Mouse (Mus musculus): ENCODE results near the gene Pnkp. TPM values are rescaled to one million over a fixed set of nuclear protein-coding genes. Genes with fewer than 3 reads are reported as not detected.

The Pnkp gene
- 19.7 TPM for polyA plus RNA-seq (2014; fragmentation: Illumina TruSeq; extraction: RNeasy Lipid Tissue Mini Kit (QIAGEN cat#74804); ENCODE audit: low read depth, low replicate concordance)

GRCm38 (mm10) chr7:44857042-44857552 lies at the start of gene Pnkp:
Gene Pnkp (plus strand): TSS chr7:44857139.

GRCm38 (mm10) chr7:44815721-44816469 lies 41.0 kb upstream of the Pnkp start, which contains the start of the genes Nup62 and Il4i1:
Gene Nup62 (plus strand): TSS chr7:44816088.
Gene Il4i1 (plus strand): TSS chr7:44816387.

GRCm38 (mm10) chr7:44816470-44817021 lies 40.4 kb upstream of the Pnkp start, which contains the start of gene Atf5:
Gene Atf5 (minus strand): TSS chr7:44816658.

GRCm38 (mm10) chr7:44848561-44849415 lies 8.2 kb upstream of the Pnkp start, which contains the start of the genes Akt1s1 and Tbc1d17:
Gene Akt1s1 (plus strand): TSS chr7:44848991.
Gene Tbc1d17 (minus strand): TSS chr7:44849079.

GRCm38 (mm10) chr7:44869697-44870528 lies 13.0 kb downstream of the Pnkp start, which contains the start of gene Ptov1:
Gene Ptov1 (minus strand): TSS chr7:44869788.

GRCm38 (mm10) chr7:44892276-44892921 lies 35.5 kb downstream of the Pnkp start, which contains the start of gene Med25:
Gene Med25 (minus strand): TSS chr7:44892712.

GRCm38 (mm10) chr7:44895593-44896434 lies 38.9 kb downstream of the Pnkp start, which contains the start of gene Fuz:
Gene Fuz (plus strand): TSS chr7:44896079.

Other genes starting within 250 kb of the Pnkp start
- 60.7 TPM for gene Myh14, start 186.3 kb upstream of the Pnkp start, polyA plus RNA-seq (2014; fragmentation: Illumina TruSeq; extraction: RNeasy Lipid Tissue Mini Kit (QIAGEN cat#74804); ENCODE audit: low read depth, low replicate concordance)
- not detected for gene Izumo2, start 148.4 kb upstream of the Pnkp start, polyA plus RNA-seq (2014; fragmentation: Illumina TruSeq; extraction: RNeasy Lipid Tissue Mini Kit (QIAGEN cat#74804); ENCODE audit: low read depth, low replicate concordance)
- gene Vrk3, start 108.7 kb upstream of the Pnkp start, polyA plus RNA-seq (2014; fragmentation: Illumina TruSeq; extraction: RNeasy Lipid Tissue Mini Kit (QIAGEN cat#74804); ENCODE audit: low read depth, low replicate concordance): 27.0 TPM
- gene Zfp473, start 106.1 kb upstream of the Pnkp start, polyA plus RNA-seq (2014; fragmentation: Illumina TruSeq; extraction: RNeasy Lipid Tissue Mini Kit (QIAGEN cat#74804); ENCODE audit: low read depth, low replicate concordance): not detected
- gene Nup62, start 41.1 kb upstream of the Pnkp start, polyA plus RNA-seq (2014; fragmentation: Illumina TruSeq; extraction: RNeasy Lipid Tissue Mini Kit (QIAGEN cat#74804); ENCODE audit: low read depth, low replicate concordance): 26.2 TPM
- 0.26 TPM for gene Il4i1, start 40.8 kb upstream of the Pnkp start, polyA plus RNA-seq (2014; fragmentation: Illumina TruSeq; extraction: RNeasy Lipid Tissue Mini Kit (QIAGEN cat#74804); ENCODE audit: low read depth, low replicate concordance)
- gene Atf5, start 40.5 kb upstream of the Pnkp start, polyA plus RNA-seq (2014; fragmentation: Illumina TruSeq; extraction: RNeasy Lipid Tissue Mini Kit (QIAGEN cat#74804); ENCODE audit: low read depth, low replicate concordance): 50.1 TPM
- gene Akt1s1, start 8.1 kb upstream of the Pnkp start, polyA plus RNA-seq (2014; fragmentation: Illumina TruSeq; extraction: RNeasy Lipid Tissue Mini Kit (QIAGEN cat#74804); ENCODE audit: low read depth, low replicate concordance): 55.0 TPM
- gene Tbc1d17, start 8.1 kb upstream of the Pnkp start, polyA plus RNA-seq (2014; fragmentation: Illumina TruSeq; extraction: RNeasy Lipid Tissue Mini Kit (QIAGEN cat#74804); ENCODE audit: low read depth, low replicate concordance): 44.5 TPM
- gene Ptov1, start 12.6 kb downstream of the Pnkp start, polyA plus RNA-seq (2014; fragmentation: Illumina TruSeq; extraction: RNeasy Lipid Tissue Mini Kit (QIAGEN cat#74804); ENCODE audit: low read depth, low replicate concordance): 169 TPM
- 74.0 TPM for gene Med25, start 35.6 kb downstream of the Pnkp start, polyA plus RNA-seq (2014; fragmentation: Illumina TruSeq; extraction: RNeasy Lipid Tissue Mini Kit (QIAGEN cat#74804); ENCODE audit: low read depth, low replicate concordance)
- gene Fuz, start 38.9 kb downstream of the Pnkp start, polyA plus RNA-seq (2014; fragmentation: Illumina TruSeq; extraction: RNeasy Lipid Tissue Mini Kit (QIAGEN cat#74804); ENCODE audit: low read depth, low replicate concordance): 21.4 TPM
- 41.3 TPM for gene Ap2a1, start 72.4 kb downstream of the Pnkp start, polyA plus RNA-seq (2014; fragmentation: Illumina TruSeq; extraction: RNeasy Lipid Tissue Mini Kit (QIAGEN cat#74804); ENCODE audit: low read depth, low replicate concordance)
- not detected for gene Tsks, start 86.1 kb downstream of the Pnkp start, polyA plus RNA-seq (2014; fragmentation: Illumina TruSeq; extraction: RNeasy Lipid Tissue Mini Kit (QIAGEN cat#74804); ENCODE audit: low read depth, low replicate concordance)
- 3.6 TPM for gene Cpt1c, start 117.7 kb downstream of the Pnkp start, polyA plus RNA-seq (2014; fragmentation: Illumina TruSeq; extraction: RNeasy Lipid Tissue Mini Kit (QIAGEN cat#74804); ENCODE audit: low read depth, low replicate concordance)
- 114 TPM for gene Prmt1, start 129.4 kb downstream of the Pnkp start, polyA plus RNA-seq (2014; fragmentation: Illumina TruSeq; extraction: RNeasy Lipid Tissue Mini Kit (QIAGEN cat#74804); ENCODE audit: low read depth, low replicate concordance)
- gene Irf3, start 140.5 kb downstream of the Pnkp start, polyA plus RNA-seq (2014; fragmentation: Illumina TruSeq; extraction: RNeasy Lipid Tissue Mini Kit (QIAGEN cat#74804); ENCODE audit: low read depth, low replicate concordance): 72.3 TPM
- gene Bcl2l12, start 141.6 kb downstream of the Pnkp start, polyA plus RNA-seq (2014; fragmentation: Illumina TruSeq; extraction: RNeasy Lipid Tissue Mini Kit (QIAGEN cat#74804); ENCODE audit: low read depth, low replicate concordance): 12.3 TPM
- gene Scaf1, start 159.2 kb downstream of the Pnkp start, polyA plus RNA-seq (2014; fragmentation: Illumina TruSeq; extraction: RNeasy Lipid Tissue Mini Kit (QIAGEN cat#74804); ENCODE audit: low read depth, low replicate concordance): 34.5 TPM
- 57.4 TPM for gene Rras, start 160.8 kb downstream of the Pnkp start, polyA plus RNA-seq (2014; fragmentation: Illumina TruSeq; extraction: RNeasy Lipid Tissue Mini Kit (QIAGEN cat#74804); ENCODE audit: low read depth, low replicate concordance)
- 13.2 TPM for gene Prr12, start 195.7 kb downstream of the Pnkp start, polyA plus RNA-seq (2014; fragmentation: Illumina TruSeq; extraction: RNeasy Lipid Tissue Mini Kit (QIAGEN cat#74804); ENCODE audit: low read depth, low replicate concordance)
- gene Nosip, start 205.3 kb downstream of the Pnkp start, polyA plus RNA-seq (2014; fragmentation: Illumina TruSeq; extraction: RNeasy Lipid Tissue Mini Kit (QIAGEN cat#74804); ENCODE audit: low read depth, low replicate concordance): 40.7 TPM
- gene Prrg2, start 205.5 kb downstream of the Pnkp start, polyA plus RNA-seq (2014; fragmentation: Illumina TruSeq; extraction: RNeasy Lipid Tissue Mini Kit (QIAGEN cat#74804); ENCODE audit: low read depth, low replicate concordance): 12.4 TPM
- 40.8 TPM for gene Rcn3, start 235.1 kb downstream of the Pnkp start, polyA plus RNA-seq (2014; fragmentation: Illumina TruSeq; extraction: RNeasy Lipid Tissue Mini Kit (QIAGEN cat#74804); ENCODE audit: low read depth, low replicate concordance)
- 83.1 TPM for gene Fcgrt, start 246.7 kb downstream of the Pnkp start, polyA plus RNA-seq (2014; fragmentation: Illumina TruSeq; extraction: RNeasy Lipid Tissue Mini Kit (QIAGEN cat#74804); ENCODE audit: low read depth, low replicate concordance)